Mouse (Mus musculus) G1E (cell line): ENCODE measurements around the gene Chst15. TPM values are rescaled to one million over a fixed set of nuclear protein-coding genes. Genes with fewer than 3 reads are reported as not detected.

Experiments used
- ATAC-seq: 2 replicates; pipeline ENCODE4 v1.8.0; 2016; ENCODE audit warnings: mild to moderate bottlenecking; ENCODE audit not compliant: insufficient number of reproducible peaks, poor library complexity, low FRiP score, severe bottlenecking; ENCODE audit errors: extremely low read depth
- DNase-seq: peaks from one replicate; pipeline ENCODE4 v3.0.0; 2012; ENCODE audit warnings: low spot score
- H3K27me3 ChIP-seq: 2 replicates; pipeline ENCODE4 v1.6.1; 2012; ENCODE audit warnings: mild to moderate bottlenecking, low read length, inconsistent platforms; ENCODE audit not compliant: insufficient read depth
- H3K36me3 ChIP-seq: replicated peaks from 2 replicates; pipeline ENCODE3; 2012; ENCODE audit warnings: mild to moderate bottlenecking, inconsistent platforms
- H3K4me1 ChIP-seq: 2 replicates; pipeline ENCODE4 v1.6.1; 2012; ENCODE audit warnings: low read depth, low read length, inconsistent platforms, mixed read lengths; ENCODE audit not compliant: insufficient read depth
- H3K4me3 ChIP-seq: 2 replicates; pipeline ENCODE4 v1.5.1; 2012; ENCODE audit warnings: low read depth, mild to moderate bottlenecking, inconsistent platforms, low read length, moderate library complexity, mixed read lengths
- H3K9me3 ChIP-seq: replicated peaks from 2 replicates; pipeline ENCODE4 v1.6.1; 2012; ENCODE audit warnings: inconsistent platforms
- CTCF ChIP-seq: IDR thresholded peaks from 2 replicates; pipeline ENCODE4 v1.5.1; 2012; ENCODE audit warnings: low read depth, low read length, inconsistent platforms, mixed read lengths
- GATA1 ChIP-seq: IDR thresholded peaks from 2 replicates; pipeline ENCODE4 v1.6.1; 2012; ENCODE audit warnings: borderline replicate concordance, low read length, inconsistent platforms, mixed read lengths
- GATA2 ChIP-seq: IDR thresholded peaks from 2 replicates; pipeline ENCODE4 v1.6.1; 2012; ENCODE audit warnings: low read depth, low read length, inconsistent platforms, borderline replicate concordance
- POLR2AphosphoS5 ChIP-seq: IDR thresholded peaks from 2 replicates; pipeline ENCODE4 v1.6.1; 2012; ENCODE audit warnings: low read depth, low read length, inconsistent platforms; ENCODE audit not compliant: insufficient replicate concordance
- TAL1 ChIP-seq: conservative IDR thresholded peaks from 2 replicates; pipeline ENCODE4 v1.6.1; 2012; ENCODE audit warnings: low read depth, low read length, inconsistent platforms, mixed read lengths
- polyA plus RNA-seq: library from polyadenylated mRNA; stranded (reverse); fragments of >175 nt; gene quantifications from 2 replicates; pipeline ENCODE4 v1.2.3, GENCODE M21; 2012
- total RNA-seq, 2 experiments: library from RNA; stranded (forward) in 1 of 2; stranded (reverse) in 1 of 2; fragments of 200-1000 nt in 1 of 2; fragments of >200 nt in 1 of 2; fragmentation: Nextera tagmentation in 1 of 2; gene quantifications; 2 replicates each; pipeline ENCODE4 v1.2.3; 2014 to 2017

Chst15 gene
- total and polyA plus RNA-seq, 3 experiments, result 0.05 TPM; not detected in 2

GRCm38 (mm10) chr7:132237191-132237590 lies 79.8 kb downstream of the Chst15 start:
- TF ChIP-seq CTCF (no peak), POLR2AphosphoS5 (no peak), GATA1 (no peak), GATA2 (no peak), TAL1 (no peak)
- H3K4me3 ChIP-seq, result no peak overlapping the region
- no peak for DNase-seq
- no peak for ATAC-seq
- peaks cover 86% of the 10 kb centered on the region for H3K9me3 ChIP-seq
- H3K4me1 ChIP-seq, result no peaks in the 10 kb centered on the region
- no peaks in the 10 kb centered on the region for H3K36me3 ChIP-seq
- H3K27me3 ChIP-seq, result no peaks in the 10 kb centered on the region

GRCm38 (mm10) chr7:132236789-132237188 lies 80.2 kb downstream of the Chst15 start:
- TF ChIP-seq TAL1 (no peak), GATA1 (no peak), POLR2AphosphoS5 (no peak), CTCF (no peak)
- Histone ChIP-seq H3K27me3 (no peaks in the 10 kb centered on the region), H3K36me3 (no peaks in the 10 kb centered on the region), H3K4me3 (no peak overlapping the region), H3K9me3 (peaks cover 86% of the 10 kb centered on the region), H3K4me1 (no peaks in the 10 kb centered on the region)
- no peak for DNase-seq
- ATAC-seq, result no peak

GRCm38 (mm10) chr7:132234250-132234649 lies 82.8 kb downstream of the Chst15 start:
- no peak overlapping the region for H3K4me3 ChIP-seq
- TF ChIP-seq TAL1, result no peak
- TF ChIP-seq GATA2, result no peak
- TF ChIP-seq CTCF, result no peak
- no peak for TF ChIP-seq POLR2AphosphoS5
- no peak for TF ChIP-seq GATA1
- DNase-seq (no peak), ATAC-seq (no peak)
- H3K36me3 ChIP-seq, result no peaks in the 10 kb centered on the region
- peaks cover 93% of the 10 kb centered on the region for H3K9me3 ChIP-seq
- no peaks in the 10 kb centered on the region for H3K4me1 ChIP-seq
- H3K27me3 ChIP-seq, result no peaks in the 10 kb centered on the region

- Histone ChIP-seq H3K27me3 (no peaks in the 10 kb centered on the region), H3K9me3 (peaks cover 93% of the 10 kb centered on the region), H3K36me3 (no peaks in the 10 kb centered on the region), H3K4me3 (no peak overlapping the region), H3K4me1 (no peaks in the 10 kb centered on the region)
- ATAC-seq (no peak), DNase-seq (no peak)
- TF ChIP-seq GATA1, result no peak
- TF ChIP-seq CTCF, result no peak
- TF ChIP-seq POLR2AphosphoS5, result no peak
- no peak for TF ChIP-seq TAL1
- TF ChIP-seq GATA2, result no peak
These were observed 83.3 kb downstream of the Chst15 start for GRCm38 (mm10) chr7:132233732-132234131.

- Histone ChIP-seq H3K4me1 (no peaks in the 10 kb centered on the region), H3K4me3 (no peak overlapping the region), H3K27me3 (no peaks in the 10 kb centered on the region), H3K36me3 (no peaks in the 10 kb centered on the region), H3K9me3 (peaks cover 91% of the 10 kb centered on the region)
- DNase-seq, result no peak
- TF ChIP-seq GATA1 (no peak), CTCF (no peak), TAL1 (no peak), POLR2AphosphoS5 (no peak), GATA2 (no peak)
- ATAC-seq, result no peak
These were observed 84.1 kb downstream of the Chst15 start for GRCm38 (mm10) chr7:132232937-132233336.

- no peak for DNase-seq
- TF ChIP-seq POLR2AphosphoS5, result no peak
- TF ChIP-seq CTCF, result no peak
- no peak for TF ChIP-seq GATA2
- TF ChIP-seq TAL1, result no peak
- TF ChIP-seq GATA1, result no peak
- no peaks in the 10 kb centered on the region for H3K36me3 ChIP-seq
- H3K9me3 ChIP-seq, result peaks cover 92% of the 10 kb centered on the region
- no peak overlapping the region for H3K4me3 ChIP-seq
- no peaks in the 10 kb centered on the region for H3K27me3 ChIP-seq
- ATAC-seq, result no peak
- H3K4me1 ChIP-seq, result no peaks in the 10 kb centered on the region
These were observed 85.6 kb downstream of the Chst15 start for GRCm38 (mm10) chr7:132231476-132231875.

- Histone ChIP-seq H3K4me1 (no peaks in the 10 kb centered on the region), H3K36me3 (no peaks in the 10 kb centered on the region), H3K4me3 (no peak overlapping the region), H3K9me3 (peaks cover 92% of the 10 kb centered on the region), H3K27me3 (no peaks in the 10 kb centered on the region)
- TF ChIP-seq CTCF (no peak), GATA2 (no peak), POLR2AphosphoS5 (no peak), TAL1 (no peak), GATA1 (no peak)
- DNase-seq (no peak), ATAC-seq (no peak)
These were observed 86.1 kb downstream of the Chst15 start for GRCm38 (mm10) chr7:132230961-132231360.
